Mouse (Mus musculus) lung, adult 2 months (tissue): ENCODE data around the gene Prdm1.

Experiments
- CTCF ChIP-seq: fragments of 200-500 bp; IDR thresholded peaks from 2 replicates; pipeline ENCODE4 v1.5.1; 2011; ENCODE audit warnings: mild to moderate bottlenecking, low read length, control low read depth; ENCODE audit not compliant: insufficient read depth
- POLR2A ChIP-seq: fragments of 200-500 bp; IDR thresholded peaks from 2 replicates; pipeline ENCODE4 v1.6.1; 2011; ENCODE audit warnings: low read depth, mild to moderate bottlenecking, control low read depth, low read length, borderline replicate concordance; ENCODE audit errors: extremely low read depth

GRCm38 (mm10) chr10:44493818-44494492, 34.3 kb downstream of the Prdm1 start:
- TF ChIP-seq CTCF (no peak), POLR2A (no peak)
